Mouse (Mus musculus): ENCODE results near the gene Mchr1.
"Not testable (repeated sequence)": the region's sequence is repeated elsewhere in the genome, so short reads cannot be mapped to it uniquely, and the experiment has no call there.

Mchr1 gene

DNA sequence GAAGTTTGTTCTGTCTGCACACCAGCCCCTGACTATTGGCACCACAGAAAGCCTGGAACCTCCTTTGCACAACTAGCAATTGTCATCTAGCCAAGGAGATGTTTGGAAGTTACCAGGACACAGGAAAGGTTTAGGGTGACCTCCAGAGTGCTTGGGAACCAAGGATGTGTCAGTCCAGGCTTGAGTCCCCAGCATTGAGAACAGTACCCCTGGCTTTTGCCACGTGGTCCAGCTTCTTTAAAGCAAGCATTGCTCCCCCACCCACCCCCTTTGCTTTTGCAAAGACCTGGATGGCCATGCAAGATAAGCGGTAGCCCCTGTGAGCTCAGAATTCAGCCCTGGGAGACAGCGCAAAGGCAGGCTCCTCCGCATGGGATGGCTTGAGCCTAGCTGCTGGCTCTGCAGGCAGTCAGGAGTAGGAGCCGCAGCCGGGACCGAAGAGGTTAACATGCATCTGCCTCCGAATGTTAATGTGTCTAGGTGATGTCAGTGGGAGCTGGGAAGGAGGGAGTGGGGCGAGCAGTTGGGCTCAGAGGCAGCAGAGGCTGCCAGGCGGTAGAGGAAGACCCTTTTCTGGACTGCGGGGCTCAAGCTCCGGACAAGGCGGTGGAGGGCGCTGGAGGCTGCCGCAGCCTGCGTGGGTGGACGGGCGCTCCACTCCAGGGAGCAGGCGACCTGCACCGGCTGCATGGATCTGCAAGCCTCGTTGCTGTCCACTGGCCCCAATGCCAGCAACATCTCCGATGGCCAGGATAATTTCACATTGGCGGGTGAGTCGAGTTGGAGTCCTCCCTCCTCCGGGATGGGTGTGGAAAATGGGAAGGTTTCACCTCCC lies at the start of gene Mchr1:
Mchr1 (plus strand) TSS at position 414 of the 835 bp plus-strand sequence.
- DNase-seq (ENCODE audit: low spot score in 2 of 2) = peak; percentile 85 to 90

DNA sequence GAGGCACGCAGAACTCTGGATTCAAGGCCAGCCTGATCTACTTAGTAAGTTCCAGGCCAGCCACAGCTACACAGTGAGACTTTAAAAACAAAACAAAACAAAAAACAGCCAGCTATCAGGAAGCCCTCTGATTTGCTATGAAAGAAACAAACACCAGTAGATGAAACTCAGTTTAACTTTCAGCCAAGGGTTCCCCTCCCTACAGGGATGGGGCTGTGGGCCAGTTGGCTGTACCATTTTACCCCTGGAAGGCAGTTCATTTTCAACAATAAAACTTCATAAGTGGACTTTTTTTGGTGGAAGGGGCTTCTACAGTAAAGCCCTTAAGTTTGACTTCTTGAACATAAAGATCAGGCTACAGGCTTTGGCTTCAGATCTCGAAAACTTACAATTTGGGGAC lies 46.2 kb upstream of the Mchr1 start:
- DNase-seq (ENCODE audit: low spot score in 2 of 2) = no peak

DNA sequence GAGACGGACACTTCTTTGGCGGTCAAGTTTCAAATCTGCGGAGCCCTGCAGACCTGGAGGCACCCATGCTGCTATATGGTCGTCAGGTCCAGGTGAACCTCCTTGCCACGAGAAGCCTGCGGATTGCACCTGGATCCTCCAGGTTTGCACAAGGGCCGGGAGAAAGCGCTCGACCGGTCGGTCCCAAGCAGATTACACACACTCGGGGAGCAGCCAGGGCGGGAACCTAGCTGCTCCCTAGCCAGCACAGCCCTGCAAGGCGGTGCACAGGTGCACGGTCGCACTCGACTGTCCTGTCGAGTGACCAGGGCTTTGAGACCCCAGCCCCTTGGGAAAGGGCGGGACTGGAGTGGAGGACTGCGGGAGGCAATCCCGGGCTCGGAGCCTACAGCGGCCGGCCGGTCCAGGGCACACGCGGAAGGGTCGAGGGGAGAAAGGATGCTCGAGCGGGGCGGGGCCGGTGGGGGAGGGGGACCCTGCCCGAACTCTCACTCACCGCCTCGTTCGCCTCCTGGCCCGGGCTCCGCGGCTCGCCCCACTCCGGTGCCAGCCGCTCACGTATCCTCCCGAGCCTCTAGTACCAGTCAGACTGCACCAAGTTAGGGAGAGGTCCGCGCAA lies 45.2 kb upstream of the Mchr1 start:
- DNase-seq (ENCODE audit: low spot score in 2 of 2) = peak in 1 of 2 experiments; percentile 39

DNA sequence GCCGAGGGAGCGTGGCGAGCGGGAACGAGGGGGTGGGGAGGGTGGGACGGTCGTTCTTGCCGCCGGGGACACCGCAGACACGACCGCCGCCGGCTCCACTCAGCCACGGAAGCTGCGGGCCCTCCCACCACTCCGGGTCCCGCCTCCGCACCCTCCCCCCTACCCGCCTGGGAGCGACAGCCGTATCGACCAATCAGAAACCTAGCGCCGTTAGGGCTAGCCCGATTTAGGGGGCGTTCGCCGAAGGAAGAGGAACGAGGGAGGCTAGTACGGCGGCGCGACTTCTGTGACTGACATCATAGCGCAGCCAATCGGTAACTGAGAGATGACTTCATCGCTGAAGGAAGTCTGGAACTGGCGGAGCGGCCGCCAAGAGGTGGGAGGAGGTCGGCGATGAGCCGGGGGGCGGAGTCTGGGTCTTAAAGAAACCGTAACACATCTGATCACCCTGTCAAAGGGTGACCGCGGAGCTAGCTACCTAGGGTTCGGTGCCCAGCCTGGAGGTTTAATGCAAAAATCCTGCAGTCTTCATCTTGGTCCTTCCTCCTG lies 44.6 kb upstream of the Mchr1 start, which contains the start of gene Mrtfa:
Mrtfa (minus strand) TSS at position 128 of the 549 bp plus-strand sequence.
- DNase-seq (ENCODE audit: low spot score in 2 of 2) = peak; percentile 100

DNA sequence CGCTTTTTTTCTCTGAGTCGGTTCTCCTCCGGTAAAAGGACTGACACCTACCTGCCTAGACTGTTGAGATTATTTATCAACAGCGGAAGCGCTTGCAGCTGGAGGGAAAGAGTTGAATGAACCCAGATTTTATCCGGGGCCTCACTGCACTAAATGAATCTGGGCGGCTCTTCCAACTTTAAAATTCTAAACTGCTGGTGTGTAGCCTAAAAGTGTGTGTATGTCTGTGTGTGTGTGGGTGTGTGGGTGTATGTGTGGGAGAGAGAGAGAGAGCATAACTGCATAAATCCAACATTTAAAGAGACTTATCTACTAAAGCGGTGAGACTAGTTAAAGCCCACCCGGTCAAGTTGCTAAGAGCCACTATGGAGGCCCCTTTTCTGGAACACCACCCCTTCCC lies 44.0 kb upstream of the Mchr1 start:
- peak; percentile 43 to 59 for DNase-seq (ENCODE audit: low spot score in 2 of 2)

DNA sequence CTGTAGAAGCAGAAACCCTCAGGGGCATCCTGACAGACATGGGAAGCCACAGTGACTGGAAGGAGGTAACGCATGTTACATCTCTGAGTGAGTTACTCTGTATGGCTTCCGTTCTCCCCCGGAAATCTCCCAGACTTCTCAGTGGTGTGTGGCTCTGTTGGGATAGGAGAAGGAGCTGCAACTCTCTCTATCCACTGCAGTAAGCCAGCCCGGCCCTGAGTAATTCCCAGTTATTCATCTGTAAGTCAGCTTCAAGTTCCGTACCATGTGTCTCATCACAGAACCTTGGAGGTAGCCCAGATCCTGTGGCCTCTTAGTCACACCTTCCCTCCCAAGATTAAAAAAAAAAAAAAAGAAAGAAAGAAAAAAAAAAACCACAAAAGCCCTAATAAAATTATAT lies 43.0 kb upstream of the Mchr1 start:
- no peak for DNase-seq (ENCODE audit: low spot score in 2 of 2)

DNA sequence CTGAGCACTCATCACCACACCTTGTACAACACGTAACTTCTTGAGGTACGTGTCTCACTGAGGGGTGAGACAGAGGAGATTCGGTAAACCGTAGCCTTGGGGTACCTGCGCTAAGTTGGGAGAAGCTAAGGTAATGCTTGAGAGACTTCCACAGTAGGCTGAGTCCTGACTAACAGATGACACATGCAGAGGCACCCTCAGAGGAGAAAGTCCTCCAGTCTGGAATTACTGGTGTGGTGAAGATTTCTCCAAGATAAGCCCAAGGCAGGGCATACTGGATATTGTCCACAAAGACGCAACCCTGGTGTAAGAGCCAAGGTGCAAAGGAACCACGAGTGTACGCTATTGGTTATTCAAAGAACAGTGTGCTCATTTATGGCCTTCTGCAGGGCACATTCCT lies 42.4 kb upstream of the Mchr1 start:
- DNase-seq (ENCODE audit: low spot score in 2 of 2) = no peak

DNA sequence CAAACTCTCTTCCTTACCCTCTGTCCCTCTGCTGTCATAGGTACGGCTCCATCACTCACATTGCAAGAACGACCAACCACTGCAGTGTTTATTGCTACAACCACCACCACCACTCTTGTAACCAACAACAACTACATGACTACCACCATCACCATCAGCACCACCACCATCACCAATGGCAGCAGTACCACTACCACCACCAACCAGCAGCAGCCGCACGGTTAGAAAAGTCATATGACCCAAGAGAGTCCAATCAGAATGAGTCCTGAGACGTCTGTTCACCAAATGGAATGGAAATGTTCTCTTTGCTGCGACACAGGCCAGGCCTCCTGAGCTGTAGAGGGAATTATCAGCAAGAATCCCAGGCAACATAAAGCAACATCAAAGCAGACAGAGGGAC lies 40.5 kb upstream of the Mchr1 start:
- DNase-seq (ENCODE audit: low spot score in 2 of 2) = no peak

DNA sequence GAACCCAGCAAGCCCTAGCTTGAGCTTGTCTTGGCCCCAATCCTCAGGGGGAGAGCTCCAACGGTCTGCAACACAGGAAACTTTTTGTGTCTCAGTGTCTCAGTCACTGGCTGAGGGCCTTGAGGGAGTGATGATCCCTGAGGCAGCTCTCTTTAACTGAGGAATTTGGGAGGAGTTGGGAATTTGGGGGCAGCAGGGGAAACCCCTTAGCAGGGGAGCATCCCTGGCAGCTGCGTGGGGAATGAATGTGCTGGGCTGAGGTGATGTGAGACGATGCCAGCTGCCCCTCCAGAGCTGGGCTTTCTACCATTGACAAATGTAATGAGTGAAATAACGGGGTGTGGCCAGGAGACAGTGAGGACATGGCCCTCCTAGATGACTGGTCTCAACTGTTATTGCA lies 39.9 kb upstream of the Mchr1 start:
- DNase-seq (ENCODE audit: low spot score in 2 of 2) = no peak

DNA sequence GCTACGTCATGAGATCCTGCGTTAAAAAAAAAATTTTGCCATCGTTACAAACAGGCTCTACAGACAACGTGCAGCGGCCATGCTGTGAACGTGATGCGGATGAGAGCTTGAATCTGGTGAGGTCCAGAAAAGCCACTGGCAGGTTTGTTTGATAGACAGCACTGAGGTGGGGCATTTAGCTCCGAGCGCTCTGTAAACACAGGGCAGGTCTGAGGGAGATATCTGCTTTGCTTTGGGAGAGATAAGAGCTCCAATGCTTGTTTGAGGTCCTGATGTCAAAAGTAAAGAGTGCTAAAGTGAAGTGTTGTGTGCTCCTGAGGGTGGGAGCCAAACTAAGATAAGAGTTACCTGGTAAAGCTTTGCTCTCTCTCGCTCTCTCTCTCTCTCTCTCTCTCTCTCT lies 38.1 kb upstream of the Mchr1 start:
- DNase-seq (ENCODE audit: low spot score in 2 of 2) = no peak

DNA sequence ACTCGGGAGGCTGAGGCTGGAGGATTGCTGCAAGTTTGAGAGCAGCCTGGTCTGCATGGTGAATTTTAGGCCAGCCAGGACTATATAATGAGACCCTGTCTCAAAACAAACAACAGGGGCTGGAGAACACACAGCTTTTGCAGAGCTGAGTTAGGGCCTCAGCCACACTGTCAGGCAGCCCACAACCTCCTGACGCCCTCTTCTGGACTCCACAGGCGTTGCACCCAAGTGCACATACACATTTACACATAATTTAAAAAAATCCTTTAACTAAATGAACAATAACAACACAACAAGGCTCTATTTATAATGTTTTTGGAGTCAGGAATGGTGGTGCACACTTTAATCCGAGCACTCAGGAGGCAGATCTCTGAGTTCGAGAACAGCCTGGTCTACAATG lies 36.9 kb upstream of the Mchr1 start:
- no peak for DNase-seq (ENCODE audit: low spot score in 2 of 2)

DNA sequence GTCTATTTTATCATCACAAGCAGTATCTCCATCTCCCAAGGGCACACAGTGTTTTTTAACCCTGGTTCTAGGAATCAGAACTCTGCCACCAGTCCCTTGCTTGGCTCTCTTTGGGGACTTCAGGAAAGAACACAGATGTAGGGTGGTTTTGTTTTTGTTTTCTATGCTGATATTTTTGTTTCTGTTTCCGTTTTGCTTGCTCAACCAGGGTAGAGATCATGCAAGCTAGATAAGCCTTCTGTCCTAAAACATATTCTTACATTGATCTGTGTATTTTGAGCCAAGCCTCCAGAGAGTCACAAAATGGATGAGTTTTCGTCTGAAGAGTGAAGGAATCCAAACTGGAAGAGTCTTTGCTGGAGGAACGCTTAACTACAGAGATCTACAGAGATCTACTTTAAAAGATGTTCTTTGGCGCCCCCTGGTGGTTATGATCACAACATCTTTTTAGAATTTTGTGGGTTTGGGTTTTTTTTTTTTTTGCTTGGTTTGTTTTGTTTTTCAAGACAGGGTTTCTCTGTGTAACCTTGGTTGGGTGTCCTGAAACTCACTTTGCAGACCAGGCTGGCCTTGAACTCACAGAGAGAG lies 35.8 kb upstream of the Mchr1 start:
- DNase-seq (ENCODE audit: low spot score in 2 of 2) = peak; percentile 64 to 75

DNA sequence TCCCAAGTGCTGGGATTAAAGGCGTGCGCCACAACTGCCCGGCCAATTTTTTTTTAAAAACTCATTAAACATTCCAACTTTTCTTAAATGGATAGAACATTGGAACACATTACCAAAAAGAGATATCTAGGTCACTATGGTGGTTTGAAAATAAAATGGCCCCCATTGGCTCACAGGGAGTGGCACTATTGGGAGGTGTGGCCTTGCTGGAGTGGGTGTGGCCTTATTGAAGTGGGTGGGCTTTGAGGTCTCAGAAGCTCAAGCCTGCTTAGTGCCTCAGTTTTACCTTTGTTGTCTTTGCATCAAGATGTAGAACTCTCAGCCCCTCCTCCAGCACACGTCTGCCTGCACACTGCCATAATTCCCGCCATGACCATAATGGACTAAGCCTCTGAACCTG lies 32.8 kb upstream of the Mchr1 start:
- no peak for DNase-seq (ENCODE audit: low spot score in 2 of 2)

DNA sequence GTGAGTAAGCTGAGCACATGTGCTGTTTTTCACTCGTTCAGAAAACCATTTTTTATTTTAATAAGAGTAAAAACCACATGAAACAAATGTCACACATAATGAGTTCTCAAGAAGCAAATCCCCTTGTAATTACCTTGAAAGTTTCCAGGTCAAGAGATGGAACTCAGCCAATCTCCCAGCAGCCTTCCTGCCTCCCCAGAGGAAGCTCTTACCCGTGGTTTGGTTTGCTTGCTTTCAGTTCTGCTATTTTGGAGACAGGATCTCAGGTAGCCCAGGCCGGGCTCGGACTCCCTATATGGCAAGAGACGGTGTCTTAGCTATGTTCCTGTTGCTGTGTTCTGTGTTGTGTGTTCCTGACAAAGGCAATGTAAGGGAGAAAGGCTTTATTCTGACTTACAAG lies 24.8 kb upstream of the Mchr1 start:
- no peak for DNase-seq (ENCODE audit: low spot score in 2 of 2)

DNA sequence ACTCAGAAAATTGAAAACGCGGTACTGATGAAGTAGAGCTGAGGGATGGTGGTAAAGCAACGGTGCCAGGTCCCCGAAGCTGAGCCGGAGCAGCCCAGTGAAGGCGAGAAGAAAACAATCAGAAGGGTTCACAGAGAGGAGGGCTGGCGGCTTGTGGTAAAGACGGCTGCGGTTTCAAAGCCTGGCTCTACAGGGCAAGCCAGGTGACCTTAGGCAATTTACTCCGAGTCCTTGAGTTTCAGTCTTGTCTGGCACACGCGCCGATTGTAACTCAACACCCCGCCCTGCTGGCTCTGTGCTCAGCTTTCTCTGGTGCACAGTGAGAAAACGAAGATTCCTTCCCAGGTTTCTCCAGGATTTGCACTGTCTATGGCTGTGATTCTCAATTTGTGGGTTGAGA lies 22.3 kb upstream of the Mchr1 start:
- no peak for DNase-seq (ENCODE audit: low spot score in 2 of 2)

DNA sequence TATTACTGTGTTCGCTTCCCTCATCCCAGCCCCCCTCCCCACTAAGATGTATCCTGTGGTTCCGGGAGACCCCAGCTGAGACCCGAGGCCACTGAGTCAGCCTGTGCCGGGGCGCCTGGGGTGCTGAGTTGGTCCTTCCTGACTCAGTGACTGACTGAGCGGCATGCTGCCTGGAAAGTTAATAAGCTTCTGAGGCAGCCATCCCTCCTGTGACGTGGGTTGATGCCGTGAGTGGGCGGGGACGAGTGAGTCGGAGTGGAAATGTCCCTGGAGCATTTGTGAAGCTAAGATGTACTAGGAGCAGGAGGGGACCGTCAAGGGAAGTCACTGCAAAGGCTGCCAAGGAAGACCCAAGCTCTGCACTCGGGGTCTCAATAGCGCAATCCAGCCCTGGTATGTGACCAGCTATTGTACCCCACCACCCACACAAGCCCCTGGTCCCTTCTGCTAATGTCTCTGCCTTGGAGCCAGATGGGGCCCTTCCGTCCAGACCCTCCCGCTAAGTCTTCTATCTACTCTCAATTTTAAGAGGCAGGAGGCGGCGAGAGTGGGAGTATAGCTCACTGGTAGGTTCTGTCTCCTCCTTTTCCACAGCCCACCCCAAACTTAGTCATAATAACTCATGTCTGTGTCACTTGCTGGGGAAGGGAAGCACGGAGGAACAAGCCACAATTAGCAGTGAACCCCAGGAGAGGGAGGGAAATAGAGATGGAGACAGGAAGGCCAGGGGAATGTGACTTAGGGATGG lies 18.2 kb upstream of the Mchr1 start:
- DNase-seq (ENCODE audit: low spot score in 2 of 2) = peak; percentile 55 to 57

DNA sequence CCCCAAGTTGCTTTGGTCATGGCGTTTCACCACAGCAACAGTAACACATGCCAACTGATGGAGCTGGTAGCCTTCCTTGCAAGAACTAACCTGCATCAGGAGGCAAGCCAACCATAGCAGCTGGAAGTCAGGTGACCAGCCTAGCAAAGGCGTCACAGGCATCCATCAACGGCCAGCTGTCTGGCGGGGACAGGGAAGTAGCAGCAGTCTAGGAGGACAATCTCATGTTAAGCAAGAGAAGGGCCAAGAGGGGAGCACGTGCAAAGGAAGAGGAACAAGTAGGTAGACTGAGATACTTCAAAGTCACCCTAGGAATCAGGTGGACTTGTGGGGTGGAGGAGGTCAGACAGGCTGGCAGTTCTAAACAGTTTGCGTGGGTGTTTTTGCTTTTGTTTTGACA lies 16.2 kb upstream of the Mchr1 start:
- no peak for DNase-seq (ENCODE audit: low spot score in 2 of 2)

DNA sequence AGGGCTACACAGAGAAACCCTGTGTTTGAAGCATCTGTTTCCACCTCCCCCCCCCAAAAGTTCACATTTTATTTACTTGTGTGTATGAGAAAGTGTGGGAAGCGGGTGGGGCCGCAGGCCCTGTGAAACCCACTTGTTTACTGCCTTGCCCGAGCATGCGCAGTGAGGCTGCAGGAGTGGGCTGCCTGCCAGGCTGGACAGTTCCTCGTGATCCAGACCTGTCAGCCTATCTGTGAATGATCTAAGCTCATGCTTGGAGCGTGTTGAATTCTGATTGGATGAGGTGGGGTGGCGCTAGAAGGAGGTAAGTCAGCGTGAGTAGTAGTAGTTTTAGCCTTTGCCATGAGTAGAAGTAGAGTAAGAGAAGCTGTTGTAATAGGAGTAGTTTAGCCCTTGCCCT lies 15.2 kb upstream of the Mchr1 start:
- not testable (repeated sequence) for DNase-seq (ENCODE audit: low spot score in 2 of 2)

DNA sequence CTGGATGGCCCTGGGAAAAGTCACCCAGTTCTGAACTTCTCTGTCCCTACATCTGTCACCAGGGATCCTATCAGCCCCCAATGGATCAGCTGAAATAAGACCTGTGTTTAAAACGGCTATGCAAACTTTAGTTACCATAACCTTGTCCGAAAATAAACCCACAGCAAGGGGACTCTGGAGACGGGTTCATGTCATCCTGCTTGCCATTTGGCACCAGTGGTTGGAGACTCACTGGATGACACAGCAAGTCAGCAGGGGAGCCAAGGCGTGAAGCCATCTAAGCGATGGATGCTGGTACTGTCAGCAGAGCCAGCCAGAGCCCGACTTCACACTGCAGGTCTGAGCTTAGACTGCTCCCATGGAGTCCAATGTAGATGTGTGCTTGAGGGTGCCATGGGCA lies 13.9 kb upstream of the Mchr1 start:
- no peak for DNase-seq (ENCODE audit: low spot score in 2 of 2)

DNA sequence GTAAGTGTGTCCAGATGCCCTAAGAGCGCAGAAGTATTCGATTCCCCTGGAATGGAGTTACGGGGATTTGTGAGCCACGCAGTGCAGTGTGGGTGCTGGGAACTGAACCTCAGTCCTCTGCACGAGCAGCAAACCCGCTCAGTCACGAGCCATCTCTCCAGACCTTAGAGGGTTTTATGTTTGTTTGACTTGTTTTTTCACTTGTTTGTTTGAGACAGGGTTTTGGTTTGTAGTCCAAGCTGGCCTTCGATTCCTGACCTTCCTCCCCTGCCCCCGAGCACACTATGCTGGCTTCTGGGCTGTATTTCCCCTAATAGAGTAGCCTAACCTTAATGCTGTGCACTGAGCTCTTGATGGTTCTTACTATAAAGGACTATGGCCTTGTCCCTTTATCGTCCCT lies 10.3 kb upstream of the Mchr1 start:
- DNase-seq (ENCODE audit: low spot score in 2 of 2) = no peak

DNA sequence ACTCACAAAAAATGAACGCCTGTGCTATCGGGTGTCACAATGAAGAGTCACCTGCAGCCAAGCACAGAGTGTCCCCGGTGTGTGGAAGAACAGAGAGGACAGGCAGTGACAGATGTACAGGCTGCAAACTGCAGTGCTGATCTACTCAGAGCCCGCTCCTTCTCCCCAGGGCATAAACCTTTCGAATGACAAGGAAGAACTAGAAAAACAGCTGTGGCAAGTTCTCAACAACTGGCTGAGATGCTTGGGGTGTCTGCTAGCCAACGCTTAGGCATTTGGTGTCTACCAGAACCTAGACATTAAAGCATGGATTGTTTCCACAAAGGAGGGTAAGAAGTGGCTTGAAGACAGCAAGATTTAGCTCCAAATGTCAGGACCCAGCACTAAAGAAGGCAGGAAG lies 9.6 kb upstream of the Mchr1 start:
- DNase-seq (ENCODE audit: low spot score in 2 of 2) = no peak

DNA sequence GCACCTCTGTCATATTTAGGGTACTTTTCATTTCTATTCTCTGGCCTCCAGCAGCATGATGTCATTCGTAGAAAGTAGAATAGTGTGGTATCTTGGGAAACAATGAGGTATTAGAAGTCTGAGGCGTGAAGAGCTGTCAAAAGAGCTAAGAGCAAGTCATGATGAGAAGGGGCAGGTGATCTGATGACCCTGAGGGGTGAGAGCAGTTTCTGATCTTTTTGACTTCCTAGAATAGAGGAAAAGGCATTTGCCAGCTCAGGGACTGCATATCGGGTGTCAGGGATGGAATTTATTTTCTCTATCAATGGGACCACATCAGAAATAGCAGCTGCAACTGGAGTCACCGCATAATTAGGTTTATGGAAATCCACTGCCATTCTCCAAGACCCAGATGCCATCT lies 8.5 kb upstream of the Mchr1 start:
- no peak for DNase-seq (ENCODE audit: low spot score in 2 of 2)

Data from right cerebral cortex, postnatal 10 days (tissue).